ENCODE assay signal across 29 mouse cellular contexts in the genomic region with DNA sequence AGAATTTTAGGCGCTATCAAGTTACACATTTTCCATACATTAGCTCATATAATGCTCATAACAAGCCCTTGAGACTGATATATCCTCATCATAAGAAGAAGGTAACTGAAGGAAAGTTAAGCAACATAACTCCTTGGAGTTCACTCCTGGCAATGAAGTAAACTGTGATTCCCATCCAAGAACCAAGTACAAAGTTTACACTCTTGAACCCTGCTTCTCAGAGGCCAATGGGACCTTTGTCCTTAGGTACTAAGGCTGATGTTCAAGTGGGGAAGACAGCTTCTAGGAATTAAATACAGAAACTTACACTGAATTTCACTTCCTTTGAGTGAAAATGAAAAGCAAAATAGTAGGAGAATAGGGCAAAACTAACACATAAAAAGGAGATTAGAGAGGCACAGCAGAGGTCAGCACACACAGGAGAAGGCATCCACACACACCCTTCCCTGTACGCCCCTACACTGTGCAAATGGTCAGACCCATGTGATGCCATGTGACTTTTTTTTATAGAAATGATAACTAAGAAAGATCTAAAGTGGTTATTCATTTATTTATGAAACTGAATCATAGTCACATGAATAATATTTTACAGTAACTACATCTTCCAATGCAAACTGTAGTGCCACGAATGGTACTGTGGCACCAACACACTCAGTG.
DNase-seq lines count a peak whose midpoint lies in the region; ATAC-seq and TF ChIP-seq lines count a peak whose summit lies in the region.
"Had no signal": no experiment of that assay in that cellular context is flagged by ENCODE, and none has a peak within 500 bp of the region (broad histone marks: within the 10 kb centered on the region; RNA-seq: fewer than 3 reads in every experiment).

No protein-coding gene starts in this region.

- H3K9ac ChIP-seq in kidney, embryonic 15.5 days = no peak overlapping the region
- H3K9ac ChIP-seq in intestine, embryonic 15.5 days = no peak overlapping the region
- no peak overlapping the region for H3K9ac ChIP-seq in intestine, postnatal 0 days (ENCODE audit: low read depth, low read length)
- H3K9ac ChIP-seq: embryonic facial prominence, embryonic 12.5 days; forebrain, embryonic 12.5 days; forebrain, embryonic 15.5 days; heart, embryonic 12.5 days; heart, embryonic 15.5 days; hindbrain, embryonic 13.5 days had no signal

- TF ChIP-seq CTCF in intestine, postnatal 0 days (IDR thresholded peaks at IDR 0.05; ENCODE audit: low read depth) = no peak

- no peak overlapping the region for H3K4me2 ChIP-seq in kidney, embryonic 15.5 days
- no peak overlapping the region for H3K4me2 ChIP-seq in intestine, embryonic 15.5 days (replicated peaks)
- no peak overlapping the region for H3K4me2 ChIP-seq in intestine, postnatal 0 days (replicated peaks; ENCODE audit: low read depth)
- H3K4me2 ChIP-seq: embryonic facial prominence, embryonic 12.5 days; forebrain, embryonic 12.5 days; forebrain, embryonic 15.5 days; heart, embryonic 12.5 days; heart, embryonic 15.5 days; hindbrain, embryonic 13.5 days had no signal

- H3K9me3 ChIP-seq in kidney, embryonic 15.5 days (replicated peaks) = no peaks in the 10 kb centered on the region
- H3K9me3 ChIP-seq in intestine, embryonic 15.5 days = no peaks in the 10 kb centered on the region
- no peaks in the 10 kb centered on the region for H3K9me3 ChIP-seq in intestine, postnatal 0 days (ENCODE audit: control insufficient read depth)
- H3K9me3 ChIP-seq: embryonic facial prominence, embryonic 12.5 days; forebrain, embryonic 12.5 days; forebrain, embryonic 15.5 days; G1E; heart, embryonic 12.5 days; heart, embryonic 15.5 days; hindbrain, embryonic 10.5 days; hindbrain, embryonic 13.5 days had no signal

- H3K27me3 ChIP-seq in kidney, embryonic 15.5 days = no peaks in the 10 kb centered on the region
- no peaks in the 10 kb centered on the region for H3K27me3 ChIP-seq in intestine, embryonic 15.5 days (replicated peaks)
- no peaks in the 10 kb centered on the region for H3K27me3 ChIP-seq in intestine, postnatal 0 days (replicated peaks; ENCODE audit: control insufficient read depth, insufficient read depth, low read length)
- H3K27me3 ChIP-seq: CH12.LX; embryonic facial prominence, embryonic 12.5 days; forebrain, embryonic 12.5 days; forebrain, embryonic 15.5 days; heart, embryonic 12.5 days; heart, embryonic 15.5 days; hindbrain, embryonic 13.5 days; Patski had no signal

- no peaks in the 10 kb centered on the region for H3K36me3 ChIP-seq in kidney, embryonic 15.5 days
- H3K36me3 ChIP-seq in intestine, embryonic 15.5 days = no peaks in the 10 kb centered on the region
- no peaks in the 10 kb centered on the region for H3K36me3 ChIP-seq in intestine, postnatal 0 days (ENCODE audit: control insufficient read depth, insufficient read depth)
- H3K36me3 ChIP-seq: embryonic facial prominence, embryonic 12.5 days; forebrain, embryonic 12.5 days; forebrain, embryonic 15.5 days; G1E; heart, embryonic 12.5 days; heart, embryonic 15.5 days; hindbrain, embryonic 10.5 days; hindbrain, embryonic 13.5 days had no signal

- ATAC-seq in kidney, embryonic 15.5 days (replicated peaks; ENCODE audit: low FRiP score) = no peak
- 0 out of 2 replicates have a peak, but pooled peaks have one; percentile 43 for ATAC-seq in intestine, embryonic 15.5 days
- ATAC-seq in intestine, postnatal 0 days = peak; percentile 84
- ATAC-seq in monocyte, adult 5-6 weeks (replicated peaks; ENCODE audit: insufficient number of reproducible peaks, low FRiP score, low TSS enrichment, poor library complexity, severe bottlenecking) = no peak
- ATAC-seq: forebrain, embryonic 15.5 days; hindbrain, embryonic 16.5 days; Patski had no signal

- no peak overlapping the region for H3K4me3 ChIP-seq in kidney, embryonic 15.5 days (replicated peaks)
- H3K4me3 ChIP-seq in intestine, embryonic 15.5 days (replicated peaks) = no peak overlapping the region
- H3K4me3 ChIP-seq in intestine, postnatal 0 days (ENCODE audit: low read depth, low read length) = no peak overlapping the region
- H3K4me3 ChIP-seq: embryonic facial prominence, embryonic 12.5 days; erythroblast, embryonic 14.5 days; forebrain, embryonic 12.5 days; forebrain, embryonic 15.5 days; heart, embryonic 12.5 days; heart, embryonic 15.5 days; hindbrain, embryonic 10.5 days; hindbrain, embryonic 13.5 days had no signal

- no peaks in the 10 kb centered on the region for H3K4me1 ChIP-seq in kidney, embryonic 15.5 days
- H3K4me1 ChIP-seq in intestine, embryonic 15.5 days (replicated peaks) = no peaks in the 10 kb centered on the region
- H3K4me1 ChIP-seq in intestine, postnatal 0 days (replicated peaks; ENCODE audit: control insufficient read depth, insufficient read depth, low read length) = no peaks in the 10 kb centered on the region
- H3K4me1 ChIP-seq: embryonic facial prominence, embryonic 12.5 days; forebrain, embryonic 12.5 days; forebrain, embryonic 15.5 days; heart, embryonic 12.5 days; heart, embryonic 15.5 days; hindbrain, embryonic 10.5 days; hindbrain, embryonic 13.5 days had no signal

- WGBS in kidney, embryonic 15.5 days = 91% methylated on average over 3 of the region's 3 CpGs
- WGBS in intestine, embryonic 15.5 days = 92% methylated on average over 3 of the region's 3 CpGs
- WGBS in intestine, postnatal 0 days = 79% methylated on average over 3 of the region's 3 CpGs

- no peak overlapping the region for H3K27ac ChIP-seq in kidney, embryonic 15.5 days
- no peak overlapping the region for H3K27ac ChIP-seq in intestine, embryonic 15.5 days
- no peak overlapping the region for H3K27ac ChIP-seq in intestine, postnatal 0 days (ENCODE audit: low read depth, low read length)
- H3K27ac ChIP-seq: embryonic facial prominence, embryonic 12.5 days; forebrain, embryonic 12.5 days; forebrain, embryonic 15.5 days; heart, embryonic 15.5 days; hindbrain, embryonic 10.5 days; hindbrain, embryonic 13.5 days had no signal

- DNase-seq in kidney, adult 11 months = peak; percentile 37
- DNase-seq in kidney, postnatal 4 days = no peak
- DNase-seq in kidney, adult 8-10 months = peak; percentile 28 to 62
- DNase-seq in gastrocnemius, postnatal 25 days = no peak
- DNase-seq: adrenal gland, postnatal 10 days; adrenal gland, postnatal 36 days; B cell, adult 2 months; cerebellum, adult 18-20 months; cerebellum, adult 9-10 months; cerebellum, postnatal 14 days; gastrocnemius, postnatal 36 days; heart, postnatal 10 days; heart, postnatal 36 days had no signal

Comparison
In these comparisons a context has a peak if more than half of its experiments do, and no peak if none do; other contexts are left out.
1. DNase-seq: peak in kidney, adult 11 months (single experiment) and kidney, adult 8-10 months (2 of 2); none in kidney, postnatal 4 days (0 of 2) and gastrocnemius, postnatal 25 days (single experiment).
2. ATAC-seq: peak in intestine, embryonic 15.5 days (single experiment) and intestine, postnatal 0 days (single experiment); none in kidney, embryonic 15.5 days (single experiment) and monocyte, adult 5-6 weeks (single experiment).